Mouse (Mus musculus) spleen, adult 2 months (tissue): Measurements from ENCODE around the gene Arhgap25. TPM values are rescaled to one million over a fixed set of nuclear protein-coding genes. Genes with fewer than 3 reads are reported as not detected.

ENCODE experiments used
- DNase-seq, 2 experiments: peaks; one replicate each; pipeline versions ENCODE4 v3.0.0 to v3.0.0-alpha.2; 2012 to 2021; ENCODE audit warnings: low spot score in 2 of 2, low read depth in 1 of 2
- H3K27ac ChIP-seq: fragments of 200-500 bp; 2 replicates; pipeline ENCODE4 v1.5.1; 2012; ENCODE audit warnings: low read length, inconsistent platforms; ENCODE audit not compliant: insufficient read depth
- H3K27me3 ChIP-seq: fragments of 200-500 bp; 2 replicates; pipeline ENCODE4 v1.6.1; 2012; ENCODE audit warnings: mild to moderate bottlenecking, moderate library complexity, low read length, inconsistent platforms; ENCODE audit not compliant: control insufficient read depth, insufficient read depth
- H3K36me3 ChIP-seq: fragments of 200-500 bp; 2 replicates; pipeline ENCODE4 v1.6.1; 2012; ENCODE audit warnings: mild to moderate bottlenecking, low read length, inconsistent platforms; ENCODE audit not compliant: control insufficient read depth, insufficient read depth
- H3K4me1 ChIP-seq: fragments of 200-500 bp; 2 replicates; pipeline ENCODE4 v1.6.1; 2011; ENCODE audit warnings: inconsistent platforms; ENCODE audit not compliant: control insufficient read depth, insufficient read depth, insufficient read length
- H3K4me3 ChIP-seq: fragments of 200-500 bp; 2 replicates; pipeline ENCODE4 v1.5.1; 2011; ENCODE audit warnings: mild to moderate bottlenecking, inconsistent platforms; ENCODE audit not compliant: insufficient read depth, insufficient read length; ENCODE audit errors: extremely low read depth
- CTCF ChIP-seq: fragments of 200-500 bp; IDR thresholded peaks from 2 replicates; pipeline ENCODE4 v1.5.1; 2011; ENCODE audit warnings: mild to moderate bottlenecking, inconsistent platforms; ENCODE audit not compliant: insufficient read depth, insufficient read length, insufficient replicate concordance; ENCODE audit errors: extremely low read depth
- POLR2A ChIP-seq: fragments of 200-500 bp; IDR thresholded peaks from 2 replicates; pipeline ENCODE4 v1.6.1; 2011; ENCODE audit warnings: low read depth, low read length, inconsistent platforms
- WGBS: fragments of 180-500 bp; shearing (Covaris S2); methylation state at CpG from one replicate; pipeline ENCODE4 v1.1.7; 2018; 5-methylcytosine and 5-hydroxymethylcytosine counted together
- polyA plus RNA-seq: library from polyadenylated mRNA; depleted of rRNA; stranded (reverse); fragments of >200 nt; gene quantifications from 2 replicates; pipeline ENCODE4 v1.2.3, GENCODE M21; 2012

The Arhgap25 gene
- polyA plus RNA-seq, 1 experiment, result 17.3 TPM

DNA sequence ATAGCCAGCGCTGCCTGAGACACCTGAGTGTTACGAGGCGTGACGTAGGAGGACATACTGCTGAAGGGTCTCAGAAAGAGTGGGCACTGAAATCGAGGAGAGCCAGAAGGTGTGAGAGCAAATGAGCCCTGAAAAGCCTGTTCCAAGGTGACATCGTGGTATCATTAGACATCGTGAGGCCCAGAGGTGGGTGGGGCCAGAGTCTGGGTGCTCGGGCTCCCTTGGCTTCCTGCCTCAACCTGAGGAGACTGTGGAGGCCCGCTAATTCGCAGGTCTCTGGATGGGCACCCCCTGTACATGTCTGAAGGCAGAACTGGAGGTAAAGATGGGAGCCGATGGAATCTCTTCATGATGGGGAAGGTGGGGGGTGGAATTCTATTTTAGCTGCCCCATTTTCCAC is 13.2 kb downstream of the Arhgap25 start:
- no peak overlapping the region for H3K27ac ChIP-seq
- peaks cover 6% of the 10 kb centered on the region; the same call in 1 of the 2 replicates for H3K4me1 ChIP-seq
- H3K4me3 ChIP-seq, result no peak overlapping the region
- H3K27me3 ChIP-seq, result no peaks in the 10 kb centered on the region
- 82% methylated on average over 11 of the region's 11 CpGs for WGBS
- no peak for DNase-seq
- no peak for TF ChIP-seq POLR2A
- no peak for TF ChIP-seq CTCF
- peaks cover 24% of the 10 kb centered on the region for H3K36me3 ChIP-seq

DNA sequence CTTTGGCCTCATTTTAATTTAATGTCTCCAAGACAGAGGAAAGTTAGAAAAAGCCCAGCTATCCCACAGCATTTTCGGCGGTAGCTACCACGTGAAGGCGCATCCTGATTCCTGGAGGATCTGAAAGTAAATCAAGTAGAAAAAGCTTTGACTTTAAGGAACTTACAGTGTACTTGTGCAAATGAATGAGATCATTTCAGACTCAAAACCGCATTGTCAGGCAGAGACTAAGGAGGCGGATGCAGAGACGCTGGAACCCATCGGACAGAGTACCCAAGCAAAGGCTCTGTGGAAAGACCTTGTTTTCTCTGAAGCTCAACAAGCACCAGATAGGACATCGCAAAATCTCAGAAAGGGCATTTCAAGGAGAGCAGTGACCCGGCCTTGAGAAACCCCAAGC is 14.4 kb downstream of the Arhgap25 start:
- no peaks in the 10 kb centered on the region; the same call in 1 of the 2 replicates for H3K4me1 ChIP-seq

DNA sequence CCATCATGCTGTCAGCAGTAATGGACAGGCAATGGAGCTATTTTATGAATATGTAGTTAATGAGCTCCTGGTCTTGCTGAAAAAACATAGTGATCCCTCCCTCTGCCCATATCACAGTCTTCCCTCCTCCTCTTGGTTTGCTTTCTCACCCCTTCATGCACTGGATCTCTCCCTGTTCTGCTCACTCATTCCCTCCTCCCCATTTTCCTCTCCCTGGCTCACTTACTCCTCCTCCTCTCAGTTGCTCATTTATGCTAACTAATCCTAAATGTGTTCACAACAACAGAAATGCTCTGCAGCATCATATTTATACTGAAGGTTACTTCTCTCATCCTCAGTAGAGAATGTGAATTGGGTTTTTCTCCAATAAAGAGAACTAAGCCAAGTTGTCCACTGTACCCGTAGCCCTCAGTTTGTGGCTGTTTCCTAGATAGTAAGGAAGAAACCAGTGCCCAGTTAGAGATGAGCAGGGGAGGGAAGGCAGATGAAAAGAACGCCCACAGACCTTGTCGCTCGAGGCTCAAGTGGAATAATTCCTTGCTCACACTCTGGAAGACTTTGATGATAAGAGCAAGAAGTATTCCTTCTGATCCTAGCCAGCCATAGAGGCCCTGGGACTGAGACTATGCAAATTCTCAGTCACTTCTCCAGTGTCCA is 15.2 kb downstream of the Arhgap25 start:
- Histone ChIP-seq H3K36me3 (peaks cover 22% of the 10 kb centered on the region), H3K4me1 (no peaks in the 10 kb centered on the region; the same call in 1 of the 2 replicates), H3K27me3 (no peaks in the 10 kb centered on the region), H3K27ac (no peak overlapping the region), H3K4me3 (no peak overlapping the region)
- TF ChIP-seq POLR2A (no peak), CTCF (no peak)
- no peak for DNase-seq
- 88% methylated on average over 4 of the region's 4 CpGs for WGBS

More for the DNA sequence above, 14.4 kb downstream of the Arhgap25 start:
- Histone ChIP-seq H3K4me3 (no peak overlapping the region), H3K27ac (no peak overlapping the region), H3K36me3 (peaks cover 22% of the 10 kb centered on the region), H3K27me3 (no peaks in the 10 kb centered on the region)
- no peak for TF ChIP-seq POLR2A
- no peak for TF ChIP-seq CTCF
- WGBS, result 86% methylated on average over 10 of the region's 10 CpGs
- DNase-seq, result no peak

DNA sequence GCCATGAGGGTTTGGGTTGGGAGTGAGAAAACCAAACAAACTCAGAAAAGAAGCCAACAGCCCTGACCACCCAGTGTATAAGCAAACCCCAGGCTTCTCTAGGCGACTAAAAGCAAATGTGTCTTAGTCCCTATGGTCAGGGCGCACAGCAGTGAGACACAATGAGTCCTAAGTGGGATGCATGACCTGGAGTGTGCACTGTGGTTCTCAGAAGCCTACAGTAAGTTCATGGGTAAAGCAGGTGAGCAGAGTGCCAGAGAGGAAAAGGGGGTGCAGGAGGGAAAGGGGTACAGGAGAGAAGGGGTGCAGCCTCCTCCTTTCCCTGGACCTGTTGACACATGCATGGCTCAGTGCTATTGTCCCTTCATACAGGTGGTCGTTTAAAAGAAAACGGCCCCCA is 18.7 kb downstream of the Arhgap25 start:
- WGBS, result 84% methylated on average over 4 of the region's 4 CpGs
- no peak for TF ChIP-seq CTCF

DNA sequence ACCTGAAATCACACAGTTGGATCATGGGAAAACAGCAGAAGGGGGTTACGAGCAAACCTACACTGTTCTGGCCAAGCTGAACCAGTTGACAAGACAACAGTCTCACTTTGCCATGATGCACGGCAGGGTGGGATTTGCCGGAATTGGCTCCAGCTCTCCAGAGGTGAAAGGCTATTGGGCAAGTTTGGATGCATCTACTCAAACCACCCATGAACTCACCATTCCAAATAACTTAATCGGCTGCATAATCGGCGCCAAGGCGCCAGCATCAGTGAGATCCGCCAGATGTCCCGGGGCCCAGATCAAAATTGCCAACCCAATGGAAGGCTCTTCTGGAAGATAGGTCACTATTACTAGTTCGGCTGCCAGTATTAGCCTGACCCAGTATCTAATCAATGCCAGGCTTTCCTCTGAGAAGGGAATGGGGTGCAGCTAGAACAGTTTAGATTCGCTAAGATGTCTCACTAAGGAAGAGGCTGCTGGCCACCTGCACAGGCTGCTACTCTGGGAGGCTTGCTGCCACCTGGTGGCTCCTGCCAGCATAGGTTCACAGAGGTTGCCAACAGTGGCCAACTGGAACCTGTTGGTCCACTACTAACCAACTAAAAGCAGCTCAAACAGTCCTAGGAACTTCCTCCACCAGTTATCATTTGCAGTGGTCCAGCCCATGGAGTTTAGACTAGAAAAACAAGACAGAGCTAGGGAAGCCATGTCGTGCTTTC is 19.9 kb downstream of the Arhgap25 start:
- Histone ChIP-seq H3K4me1 (peaks cover 4% of the 10 kb centered on the region), H3K27me3 (no peaks in the 10 kb centered on the region), H3K4me3 (no peak overlapping the region), H3K36me3 (peaks cover 9% of the 10 kb centered on the region), H3K27ac (no peak overlapping the region)
- peak; percentile 94 for TF ChIP-seq CTCF
- TF ChIP-seq POLR2A, result no peak
- peak in 1 of 2 experiments; percentile 82 for DNase-seq
- WGBS, result 83% methylated on average over 12 of the region's 12 CpGs

More for the DNA sequence above, 18.7 kb downstream of the Arhgap25 start:
- H3K4me1 ChIP-seq, result peaks cover 4% of the 10 kb centered on the region
- peaks cover 12% of the 10 kb centered on the region for H3K36me3 ChIP-seq
- DNase-seq, result no peak
- no peak overlapping the region for H3K27ac ChIP-seq
- no peak overlapping the region for H3K4me3 ChIP-seq
- no peaks in the 10 kb centered on the region for H3K27me3 ChIP-seq

DNA sequence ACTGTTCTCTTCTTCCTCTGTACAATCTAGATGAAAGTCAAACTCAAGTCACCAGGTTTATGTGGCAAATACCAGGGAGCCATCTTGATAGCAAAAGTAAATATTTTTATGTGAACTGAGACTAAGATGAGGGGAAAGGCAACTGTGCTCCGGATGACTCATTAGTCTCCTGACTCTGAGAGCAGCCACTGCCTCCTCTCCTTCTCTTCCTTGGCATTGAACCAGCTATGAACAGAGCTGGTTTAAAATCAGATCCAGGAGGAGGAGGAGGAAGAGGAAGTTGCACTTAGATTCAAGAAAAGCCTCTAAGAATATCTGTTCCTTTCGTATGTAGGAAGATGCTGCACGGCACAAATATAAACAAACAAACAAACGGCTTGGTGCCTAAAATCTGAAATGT is 22.1 kb downstream of the Arhgap25 start:
- peaks cover 7% of the 10 kb centered on the region for H3K36me3 ChIP-seq
- 0 out of 2 replicates have a peak overlapping the region, but pooled peaks have one; percentile 26 for H3K27ac ChIP-seq
- peaks cover 4% of the 10 kb centered on the region for H3K4me1 ChIP-seq
- no peak for DNase-seq
- TF ChIP-seq POLR2A (no peak), CTCF (no peak)
- no peak overlapping the region for H3K4me3 ChIP-seq
- H3K27me3 ChIP-seq, result no peaks in the 10 kb centered on the region
- 44% methylated on average over 4 of the region's 4 CpGs for WGBS
